Mouse (Mus musculus): Measurements from ENCODE around the gene Zfp459.
A peak's percentile ranks its signal among the peaks of the same experiment; 100 is the strongest.
"Not testable (repeated sequence)": the region's sequence is repeated elsewhere in the genome, so short reads cannot be mapped to it uniquely, and the experiment has no call there.

Gene Zfp459

GRCm38 (mm10) chr13:67421207-67421857 is at the start of gene Zfp459:
Zfp459 (minus strand) TSS chr13:67421418.
- DNase-seq (ENCODE audit: low spot score in 2 of 2), result peak; percentile 25 to 35

DNA sequence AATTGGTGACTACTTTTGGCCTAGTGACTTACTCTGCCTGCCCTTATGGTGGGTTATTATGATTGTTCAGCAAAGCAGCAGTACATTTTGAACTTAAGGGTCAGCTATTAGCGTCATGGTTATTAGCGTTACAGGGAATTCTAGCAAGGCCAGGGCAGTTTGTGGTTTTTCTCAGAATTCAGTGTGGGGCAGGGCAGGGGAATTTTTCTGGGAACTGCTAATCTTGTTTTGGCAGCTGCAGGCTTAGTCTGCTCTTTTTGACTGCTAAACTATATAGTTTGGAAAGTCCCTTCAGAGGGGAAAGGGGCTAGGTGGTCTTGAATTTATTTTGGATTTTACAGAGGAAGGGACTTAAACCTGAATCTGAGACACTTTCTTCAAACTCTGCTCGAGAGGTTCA is 48.1 kb upstream of the Zfp459 start:
- no peak for DNase-seq (ENCODE audit: low spot score in 2 of 2)

DNA sequence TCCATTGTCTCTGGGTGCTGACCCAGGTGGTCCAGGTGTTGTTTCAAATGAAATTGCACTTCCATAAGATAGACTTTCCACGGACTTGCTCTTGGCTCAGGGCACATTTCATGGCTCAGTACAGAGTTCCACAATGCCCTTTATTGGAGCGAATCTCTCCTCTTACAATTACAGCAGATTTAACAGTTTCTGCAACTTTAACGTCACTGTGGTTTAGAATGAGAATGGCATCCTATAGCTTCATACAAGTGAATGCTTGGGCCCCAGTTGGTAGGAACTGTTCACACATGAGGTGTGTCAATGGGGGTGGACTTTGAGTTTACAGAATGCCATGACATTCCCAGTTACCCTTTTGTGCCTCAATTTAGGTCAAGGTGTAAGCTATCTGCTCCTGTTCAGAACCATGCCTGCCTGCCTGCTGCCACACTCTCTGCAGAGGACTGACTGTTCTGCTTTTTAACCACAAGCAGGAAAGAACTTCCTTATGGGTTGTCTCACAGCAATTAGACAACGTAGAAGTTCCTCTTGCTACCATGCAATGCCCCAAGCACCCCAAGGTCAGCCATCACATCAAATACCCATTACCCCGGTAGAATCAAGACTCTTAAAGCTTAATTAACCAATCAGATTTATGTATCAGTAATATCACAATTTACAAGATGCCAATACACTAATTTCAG is 42.4 kb upstream of the Zfp459 start:
- not testable (repeated sequence) for DNase-seq (ENCODE audit: low spot score in 2 of 2)

DNA sequence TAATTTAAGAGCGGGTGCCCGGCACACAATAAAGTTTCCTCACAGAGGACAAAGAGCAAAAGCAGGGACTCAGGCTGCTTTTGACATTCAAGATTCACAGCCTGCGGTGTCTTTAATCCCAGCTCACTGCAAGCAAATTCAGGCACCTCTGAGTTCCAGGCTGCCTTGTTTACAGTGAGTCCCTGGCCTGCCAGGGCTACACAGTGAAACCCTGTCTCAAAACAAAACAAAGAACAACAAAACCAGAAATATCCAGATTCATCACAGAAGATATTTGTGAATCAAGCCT is 30.7 kb upstream of the Zfp459 start:
- no peak for DNase-seq (ENCODE audit: low spot score in 2 of 2)

GRCm38 (mm10) chr13:67451172-67452020 is 30.2 kb upstream of the Zfp459 start, which contains the start of gene Zfp874a:
Zfp874a (minus strand) TSS chr13:67451624.
- peak; percentile 75 to 92 for DNase-seq (ENCODE audit: low spot score in 2 of 2)

DNA sequence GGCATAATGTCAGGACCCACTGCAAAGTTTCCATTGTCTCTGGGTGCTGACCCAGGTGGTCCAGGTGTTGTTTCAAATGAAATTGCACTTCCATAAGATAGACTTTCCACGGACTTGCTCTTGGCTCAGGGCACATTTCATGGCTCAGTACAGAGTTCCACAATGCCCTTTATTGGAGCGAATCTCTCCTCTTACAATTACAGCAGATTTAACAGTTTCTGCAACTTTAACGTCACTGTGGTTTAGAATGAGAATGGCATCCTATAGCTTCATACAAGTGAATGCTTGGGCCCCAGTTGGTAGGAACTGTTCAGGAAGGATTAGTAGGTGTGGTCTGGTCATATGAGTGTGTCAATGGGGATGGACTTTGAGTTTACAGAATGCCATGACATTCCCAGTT is 15.9 kb upstream of the Zfp459 start:
- not testable (repeated sequence) for DNase-seq (ENCODE audit: low spot score in 2 of 2)

- no peak for DNase-seq (ENCODE audit: low spot score in 2 of 2)
Observed at GRCm38 (mm10) chr13:67428116-67428515, 6.9 kb upstream of the Zfp459 start.

DNA sequence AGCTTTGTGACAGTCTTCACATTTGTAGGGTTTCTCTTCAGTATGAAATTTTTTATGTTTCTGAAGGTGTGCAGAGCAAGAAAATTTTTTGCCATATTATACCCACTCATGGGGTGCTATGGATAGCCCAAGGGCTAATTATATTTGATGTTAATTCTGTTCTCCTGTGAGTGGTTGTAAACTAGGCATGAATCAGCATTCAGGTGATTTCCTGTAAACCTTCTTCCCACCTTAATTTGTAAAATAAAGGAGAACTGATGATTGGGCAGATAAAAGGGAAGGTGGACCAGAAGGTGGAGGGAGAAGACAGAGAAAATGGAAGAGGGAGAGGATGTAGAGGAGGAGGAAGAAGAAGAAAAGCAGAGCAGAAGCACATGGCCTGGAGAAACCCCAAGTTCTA is 4.5 kb upstream of the Zfp459 start:
- DNase-seq (ENCODE audit: low spot score in 2 of 2), result not testable (repeated sequence)

DNA sequence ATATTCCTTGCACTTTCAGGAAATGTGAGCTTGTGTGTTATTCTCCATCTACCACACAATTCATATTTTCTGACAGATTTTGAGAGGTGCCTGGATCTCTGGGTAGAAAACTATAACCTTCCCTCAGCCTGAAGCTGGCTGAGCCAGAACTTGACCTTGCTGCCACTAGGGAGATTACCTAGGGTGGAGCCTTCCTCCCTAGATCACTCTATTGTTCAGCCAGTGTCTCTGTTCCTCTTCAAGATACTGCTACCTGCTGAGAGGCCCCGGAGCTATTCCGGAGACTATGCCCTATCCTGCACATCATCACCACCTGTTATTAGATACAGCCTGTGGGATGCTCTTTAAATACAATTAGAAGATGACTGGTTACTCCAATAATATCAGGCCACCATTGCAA is 1.3 kb upstream of the Zfp459 start:
- not testable (repeated sequence) for DNase-seq (ENCODE audit: low spot score in 2 of 2)

- DNase-seq (ENCODE audit: low spot score in 2 of 2), result no peak
Observed at GRCm38 (mm10) chr13:67420558-67421206, 536 bp downstream of the Zfp459 start.

DNA sequence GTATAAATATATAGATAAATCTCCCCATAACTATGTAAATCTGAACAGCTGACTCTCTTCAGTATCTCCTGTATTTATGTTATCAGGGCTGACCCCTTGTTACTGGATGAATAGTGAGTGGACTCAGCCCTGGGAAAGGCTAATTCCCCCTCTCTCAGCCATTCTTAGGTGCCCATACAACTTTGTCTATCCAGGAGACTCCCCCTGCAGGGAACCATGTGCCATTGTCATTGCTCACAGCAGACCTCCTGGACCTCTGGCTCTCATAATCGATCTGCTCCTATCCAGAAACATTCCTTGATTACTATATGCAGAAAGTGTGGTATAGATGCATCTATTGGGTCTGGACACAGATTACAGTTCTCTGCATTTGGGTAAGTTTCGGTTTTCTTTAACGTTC is 4.4 kb downstream of the Zfp459 start:
- DNase-seq (ENCODE audit: low spot score in 2 of 2), result no peak

DNA sequence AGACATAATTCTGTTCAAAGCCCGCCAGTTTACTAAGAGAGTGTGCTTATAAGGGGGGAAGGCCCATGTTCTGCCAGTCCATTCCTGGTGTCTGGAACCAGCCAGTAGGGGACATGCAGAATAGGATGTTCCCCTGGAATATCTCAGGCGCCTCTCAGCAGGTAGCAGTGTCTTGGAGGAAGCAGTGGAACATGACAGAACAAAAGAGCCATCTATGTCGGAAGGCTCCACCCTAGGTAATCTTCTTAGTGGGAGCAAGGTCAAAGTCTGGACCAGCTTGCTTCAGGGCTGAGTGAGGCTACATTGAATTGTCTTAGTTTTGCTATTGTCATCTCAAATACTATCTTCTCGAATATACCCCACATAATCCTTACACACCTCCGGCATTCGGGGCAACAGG is 5.5 kb downstream of the Zfp459 start:
- no peak for DNase-seq (ENCODE audit: low spot score in 2 of 2)

DNA sequence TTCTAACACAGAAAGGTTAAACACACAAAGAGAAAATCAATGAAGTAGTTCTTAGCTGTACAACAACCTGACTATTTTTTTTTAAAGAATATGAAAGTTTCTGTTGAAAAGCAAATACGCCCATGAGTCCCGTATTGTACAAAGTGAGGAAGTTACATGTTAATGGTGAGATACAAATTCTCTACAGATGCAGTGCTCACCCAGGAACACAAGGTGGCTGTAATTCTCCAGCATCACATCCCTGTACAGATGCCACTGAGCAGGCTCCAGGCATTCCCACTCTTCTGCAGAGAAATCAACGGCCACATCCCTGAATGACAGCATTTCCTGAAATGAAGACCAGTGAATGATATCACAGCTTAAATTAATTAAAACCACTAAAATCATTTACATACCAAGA is 7.6 kb downstream of the Zfp459 start:
- DNase-seq (ENCODE audit: low spot score in 2 of 2), result not testable (repeated sequence)

GRCm38 (mm10) chr13:67399183-67399903 is 21.9 kb downstream of the Zfp459 start, which contains the start of gene Zfp429:
Zfp429 (minus strand) TSS chr13:67399819.
- DNase-seq (ENCODE audit: low spot score in 2 of 2), result peak; percentile 43 to 70

DNA sequence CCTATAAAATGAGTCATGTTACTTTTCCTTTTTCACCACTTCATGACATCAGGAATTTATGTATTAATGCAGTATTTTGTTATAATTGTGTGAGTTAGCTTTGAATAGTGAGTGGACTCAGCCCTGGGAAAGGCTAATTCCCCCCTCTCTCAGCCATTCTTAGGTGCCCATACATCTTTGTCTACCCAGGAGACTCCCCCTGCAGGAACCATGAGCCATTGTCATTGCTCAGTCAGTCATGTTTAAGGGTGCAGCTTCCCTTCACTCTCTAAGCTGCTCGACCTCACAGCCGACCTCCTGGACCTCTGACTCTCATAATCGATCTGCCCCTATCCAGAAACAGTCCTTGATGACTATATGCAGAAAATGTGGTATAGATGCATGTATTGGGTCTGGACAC is 45.0 kb downstream of the Zfp459 start:
- not testable (repeated sequence) for DNase-seq (ENCODE audit: low spot score in 2 of 2)

DNA sequence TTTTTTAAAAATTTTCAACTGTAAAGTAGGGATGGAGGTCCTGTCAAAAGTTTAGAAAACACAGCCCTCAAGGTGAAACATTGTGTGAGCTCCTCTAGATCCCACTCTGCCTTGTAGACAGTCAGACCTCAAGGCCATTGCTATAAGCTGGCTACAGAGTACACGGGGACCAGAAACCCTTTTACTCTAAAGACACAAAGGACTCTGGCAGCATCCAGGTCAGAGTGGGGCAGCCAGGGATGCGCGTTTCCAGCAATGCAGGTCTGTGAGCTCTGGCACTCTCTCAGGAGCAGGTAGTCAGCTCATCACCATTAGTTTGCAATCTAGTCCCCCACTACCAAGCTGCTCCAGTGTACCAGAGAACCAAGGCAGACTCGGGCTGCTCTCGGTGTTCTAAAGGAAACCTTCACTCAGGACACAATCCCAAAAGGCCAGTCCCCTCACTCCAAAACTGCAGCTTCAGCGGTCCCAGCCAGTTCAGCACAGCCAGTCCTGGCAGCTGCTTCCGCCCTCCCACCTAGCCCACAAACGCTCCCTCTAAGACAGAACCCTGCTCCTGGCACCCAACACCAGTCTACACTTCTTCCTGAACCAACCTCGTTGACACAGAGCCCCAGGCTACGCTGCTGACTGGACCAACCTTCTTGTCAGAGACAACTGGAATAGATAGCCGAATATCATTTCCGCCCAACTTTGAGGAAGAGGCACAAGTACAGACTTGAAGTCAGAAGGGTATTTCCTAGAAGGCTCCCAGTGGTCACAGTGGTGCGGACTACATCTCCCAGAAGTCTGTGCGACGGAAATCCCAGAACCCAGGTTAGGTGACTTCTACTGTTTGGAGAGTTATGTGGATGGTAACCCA is 45.9 kb downstream of the Zfp459 start, which contains the start of the genes Gm28041 and Zfp456:
Gene Gm28041, minus strand, starts transcription at position 684 of the 862 bp plus-strand sequence.
Gene Zfp456, minus strand, starts transcription at position 761 of the 862 bp plus-strand sequence.
- peak; percentile 43 to 78 for DNase-seq (ENCODE audit: low spot score in 2 of 2)

DNA sequence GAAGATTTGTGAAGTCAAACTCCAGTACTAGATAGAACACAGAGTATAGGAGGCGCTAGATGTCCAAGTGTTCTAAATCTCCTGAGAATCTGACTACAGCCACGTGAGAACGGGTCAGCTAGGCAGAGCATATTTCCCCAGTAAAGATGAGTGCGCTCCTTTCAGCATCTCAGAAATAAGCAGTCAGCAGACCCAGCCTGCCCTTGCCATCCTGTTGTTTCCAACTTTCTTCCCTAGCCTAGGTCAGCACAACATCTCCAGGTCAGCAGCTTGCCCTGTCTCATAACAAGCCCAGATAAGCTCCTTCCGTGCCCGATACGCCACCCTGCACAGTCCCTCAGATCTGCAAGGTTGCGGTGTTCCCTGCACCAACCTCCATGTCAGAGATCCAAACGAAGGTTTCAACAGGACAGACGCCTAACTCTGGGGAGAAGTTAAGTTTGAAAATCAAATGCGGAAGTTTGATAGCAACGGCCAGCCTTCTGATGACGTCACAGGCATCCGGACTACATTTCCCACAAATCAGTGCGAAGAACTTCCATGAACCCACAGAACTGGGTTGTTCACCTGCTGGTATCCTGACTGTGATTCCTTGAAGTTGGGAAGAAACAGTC is 61.0 kb downstream of the Zfp459 start, which contains the start of the genes Gm28044 and Zfp953:
Gene Gm28044, minus strand, starts transcription at position 406 of the 614 bp plus-strand sequence.
Gene Zfp953, minus strand, starts transcription at position 475 of the 614 bp plus-strand sequence.
- peak; percentile 80 to 89 for DNase-seq (ENCODE audit: low spot score in 2 of 2)

Data from spleen, postnatal 10 days (tissue).